Mouse (Mus musculus) testis, adult 2 months (tissue): ENCODE results near the gene Gcc1.

ENCODE experiments used
- CTCF ChIP-seq: fragments of 200-500 bp; IDR thresholded peaks from 2 replicates; pipeline ENCODE4 v1.5.1; 2012; ENCODE audit warnings: low read depth, mild to moderate bottlenecking, inconsistent platforms, low read length, moderate library complexity; ENCODE audit not compliant: control insufficient read depth, insufficient read depth, insufficient replicate concordance
- POLR2A ChIP-seq: fragments of 200-500 bp; IDR thresholded peaks from 2 replicates; pipeline ENCODE4 v1.6.1; 2012; ENCODE audit warnings: low read depth, mild to moderate bottlenecking, inconsistent platforms, low read length, moderate library complexity; ENCODE audit not compliant: control insufficient read depth

DNA sequence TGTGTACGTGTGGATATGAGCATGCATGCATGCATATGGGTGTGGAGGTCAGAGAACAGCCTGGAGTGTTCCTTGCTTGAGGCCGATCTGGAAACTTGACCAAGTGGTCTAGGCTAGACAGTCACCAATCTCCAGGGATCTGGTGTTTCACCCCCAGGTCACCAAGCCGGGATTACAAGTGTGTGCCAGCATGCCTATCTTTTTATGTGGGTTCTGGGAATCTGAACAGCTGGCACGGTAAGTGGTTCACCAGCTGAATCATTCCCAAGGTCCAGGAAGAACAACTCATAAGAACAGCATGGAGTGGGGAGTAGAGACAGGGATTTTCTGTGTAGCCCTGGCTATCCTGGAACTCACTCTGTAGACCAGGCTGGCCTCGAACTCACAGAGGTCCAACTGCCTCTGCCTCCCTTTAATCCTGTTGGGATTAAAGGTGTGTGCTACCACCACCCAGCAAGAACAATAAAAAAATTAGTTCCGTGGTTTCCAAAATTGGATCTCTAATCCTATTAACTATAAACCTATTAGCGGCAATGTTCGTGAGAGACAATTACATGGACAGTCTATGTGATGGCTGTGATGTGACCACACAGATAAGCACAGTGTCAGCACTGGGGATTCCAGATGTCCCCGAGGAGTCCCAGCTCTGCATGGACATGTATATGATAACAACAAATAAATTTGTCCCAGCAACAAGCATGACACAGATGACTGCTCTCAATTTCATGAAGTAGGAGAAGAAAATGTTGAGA lies 43.3 kb upstream of the Gcc1 start:
- TF ChIP-seq CTCF, result no peak
- no peak for TF ChIP-seq POLR2A
